Mouse (Mus musculus): ENCODE data around the gene Hist1h1a. TPM values are rescaled to one million over a fixed set of nuclear protein-coding genes. Genes with fewer than 3 reads are reported as not detected.
"Not testable (repeated sequence)": the region's sequence is repeated elsewhere in the genome, so short reads cannot be mapped to it uniquely, and the experiment has no call there.

Gene Hist1h1a
- polyA plus RNA-seq (2012; rRNA removed): 0.55 and 0.77 TPM in 2 replicates

GRCm38 (mm10) chr13:23763586-23764323 lies at the start of gene Hist1h1a:
Gene Hist1h1a, plus strand, starts transcription at chr13:23763666.
- H3K4me1 ChIP-seq (ENCODE audit: control insufficient read depth, insufficient read depth, low read length): no peaks in the 10 kb centered on the region
- TF ChIP-seq CTCF (IDR thresholded peaks at IDR 0.05; ENCODE audit: extremely low read depth, insufficient read depth, low read length): no peak
- TF ChIP-seq POLR2A (IDR thresholded peaks at IDR 0.05; ENCODE audit: extremely low read depth, insufficient read depth, low read length): peak; percentile 95
- peak within 1 kb of the TSS; percentile 20; the same call in 1 of the 2 replicates for H3K27ac ChIP-seq (ENCODE audit: insufficient read depth, low read length)
- H3K4me3 ChIP-seq (ENCODE audit: insufficient read depth, low read length): peak within 1 kb of the TSS; percentile 36

- no peaks in the 10 kb centered on the region for H3K4me1 ChIP-seq (ENCODE audit: control insufficient read depth, insufficient read depth, low read length)
- H3K27ac ChIP-seq (ENCODE audit: insufficient read depth, low read length): no peak overlapping the region
- TF ChIP-seq POLR2A (IDR thresholded peaks at IDR 0.05; ENCODE audit: extremely low read depth, insufficient read depth, low read length): no peak
- no peak for TF ChIP-seq CTCF (IDR thresholded peaks at IDR 0.05; ENCODE audit: extremely low read depth, insufficient read depth, low read length)
- H3K4me3 ChIP-seq (ENCODE audit: insufficient read depth, low read length): no peak overlapping the region
Observed at GRCm38 (mm10) chr13:23716261-23717042, 47.0 kb upstream of the Hist1h1a start.

GRCm38 (mm10) chr13:23717176-23717575 lies 46.3 kb upstream of the Hist1h1a start:
- TF ChIP-seq POLR2A (IDR thresholded peaks at IDR 0.05; ENCODE audit: extremely low read depth, insufficient read depth, low read length) (no peak), CTCF (IDR thresholded peaks at IDR 0.05; ENCODE audit: extremely low read depth, insufficient read depth, low read length) (no peak)
- Histone ChIP-seq H3K4me3 (ENCODE audit: insufficient read depth, low read length) (no peak overlapping the region), H3K27ac (ENCODE audit: insufficient read depth, low read length) (peak overlapping the region; percentile 35; the same call in 1 of the 2 replicates), H3K4me1 (ENCODE audit: control insufficient read depth, insufficient read depth, low read length) (no peaks in the 10 kb centered on the region)

- H3K27ac ChIP-seq (ENCODE audit: insufficient read depth, low read length); H3K4me3 ChIP-seq (ENCODE audit: insufficient read depth, low read length); H3K4me1 ChIP-seq (ENCODE audit: control insufficient read depth, insufficient read depth, low read length): not testable (repeated sequence)
Observed at GRCm38 (mm10) chr13:23717593-23718245, 45.7 kb upstream of the Hist1h1a start.

- TF ChIP-seq CTCF (IDR thresholded peaks at IDR 0.05; ENCODE audit: extremely low read depth, insufficient read depth, low read length) (no peak), POLR2A (IDR thresholded peaks at IDR 0.05; ENCODE audit: extremely low read depth, insufficient read depth, low read length) (no peak)
- Histone ChIP-seq H3K4me3 (ENCODE audit: insufficient read depth, low read length) (no peak overlapping the region), H3K27ac (ENCODE audit: insufficient read depth, low read length) (no peak overlapping the region), H3K4me1 (ENCODE audit: control insufficient read depth, insufficient read depth, low read length) (no peaks in the 10 kb centered on the region)
Observed at GRCm38 (mm10) chr13:23724239-23724638, 39.2 kb upstream of the Hist1h1a start.

- H3K4me3 ChIP-seq (ENCODE audit: insufficient read depth, low read length): no peak overlapping the region
- H3K27ac ChIP-seq (ENCODE audit: insufficient read depth, low read length): no peak overlapping the region
- no peak for TF ChIP-seq CTCF (IDR thresholded peaks at IDR 0.05; ENCODE audit: extremely low read depth, insufficient read depth, low read length)
- no peaks in the 10 kb centered on the region for H3K4me1 ChIP-seq (ENCODE audit: control insufficient read depth, insufficient read depth, low read length)
Observed at GRCm38 (mm10) chr13:23725213-23725612, 38.3 kb upstream of the Hist1h1a start.

- H3K4me3 ChIP-seq (ENCODE audit: insufficient read depth, low read length): no peak overlapping the region
- H3K4me1 ChIP-seq (ENCODE audit: control insufficient read depth, insufficient read depth, low read length): peaks cover 2% of the 10 kb centered on the region; the same call in 1 of the 2 replicates
- H3K27ac ChIP-seq (ENCODE audit: insufficient read depth, low read length): no peak overlapping the region
- no peak for TF ChIP-seq POLR2A (IDR thresholded peaks at IDR 0.05; ENCODE audit: extremely low read depth, insufficient read depth, low read length)
- TF ChIP-seq CTCF (IDR thresholded peaks at IDR 0.05; ENCODE audit: extremely low read depth, insufficient read depth, low read length): no peak
Observed at GRCm38 (mm10) chr13:23728472-23729191, 34.8 kb upstream of the Hist1h1a start.

GRCm38 (mm10) chr13:23729192-23729525 lies 34.3 kb upstream of the Hist1h1a start:
- Histone ChIP-seq H3K27ac (ENCODE audit: insufficient read depth, low read length) (no peak overlapping the region), H3K4me1 (ENCODE audit: control insufficient read depth, insufficient read depth, low read length) (peaks cover 2% of the 10 kb centered on the region; the same call in 1 of the 2 replicates), H3K4me3 (ENCODE audit: insufficient read depth, low read length) (no peak overlapping the region)
- TF ChIP-seq CTCF (IDR thresholded peaks at IDR 0.05; ENCODE audit: extremely low read depth, insufficient read depth, low read length): no peak
- TF ChIP-seq POLR2A (IDR thresholded peaks at IDR 0.05; ENCODE audit: extremely low read depth, insufficient read depth, low read length): no peak

- TF ChIP-seq CTCF (IDR thresholded peaks at IDR 0.05; ENCODE audit: extremely low read depth, insufficient read depth, low read length) (no peak), POLR2A (IDR thresholded peaks at IDR 0.05; ENCODE audit: extremely low read depth, insufficient read depth, low read length) (no peak)
- Histone ChIP-seq H3K27ac (ENCODE audit: insufficient read depth, low read length) (no peak overlapping the region), H3K4me3 (ENCODE audit: insufficient read depth, low read length) (no peak overlapping the region), H3K4me1 (ENCODE audit: control insufficient read depth, insufficient read depth, low read length) (peaks cover 2% of the 10 kb centered on the region; the same call in 1 of the 2 replicates)
Observed at GRCm38 (mm10) chr13:23729706-23730105, 33.8 kb upstream of the Hist1h1a start.
